Mouse (Mus musculus) heart, adult 2 months (tissue): ENCODE results near the gene Gm10130. TPM values are rescaled to one million over a fixed set of nuclear protein-coding genes. Genes with fewer than 3 reads are reported as not detected.
"Not testable (repeated sequence)": the region's sequence is repeated elsewhere in the genome, so short reads cannot be mapped to it uniquely, and the experiment has no call there.

Source experiments
- DNase-seq, 2 experiments: peaks; one replicate each; pipeline ENCODE4 v3.0.0; 2021
- H3K27ac ChIP-seq: fragments of 200-600 bp; 2 replicates; pipeline ENCODE4 v1.8.1; 2022
- H3K27me3 ChIP-seq: fragments of 200-500 bp; 2 replicates; pipeline ENCODE4 v1.6.1; 2012; ENCODE audit warnings: mild to moderate bottlenecking, low read length, inconsistent platforms, mixed read lengths; ENCODE audit not compliant: control insufficient read depth, insufficient read depth
- H3K36me3 ChIP-seq: fragments of 200-500 bp; 2 replicates; pipeline ENCODE4 v1.6.1; 2012; ENCODE audit warnings: low read length, inconsistent platforms; ENCODE audit not compliant: control insufficient read depth, insufficient read depth
- H3K4me1 ChIP-seq: fragments of 200-500 bp; 2 replicates; pipeline ENCODE4 v1.6.1; 2011; ENCODE audit warnings: low read length; ENCODE audit not compliant: control insufficient read depth, insufficient read depth
- H3K4me3 ChIP-seq: fragments of 200-600 bp; 2 replicates; pipeline ENCODE4 v1.8.1; 2022
- H3K79me2 ChIP-seq: fragments of 200-500 bp; replicated peaks from 2 replicates; pipeline ENCODE4 v1.6.1; 2012; ENCODE audit warnings: mild to moderate bottlenecking, inconsistent platforms, low read length, moderate library complexity, mixed read lengths; ENCODE audit not compliant: control insufficient read depth, insufficient read depth
- H3K9ac ChIP-seq: fragments of 200-500 bp; 2 replicates; pipeline ENCODE4 v1.6.1; 2012; ENCODE audit warnings: low read depth, mild to moderate bottlenecking, control low read depth, inconsistent platforms, low read length, mixed read lengths
- CTCF ChIP-seq: fragments of 200-600 bp; IDR thresholded peaks from 2 replicates; pipeline ENCODE4 v1.8.1; 2022; ENCODE audit warnings: antibody characterized with exemption, mild to moderate bottlenecking, moderate library complexity
- EP300 ChIP-seq: fragments of 200-500 bp; IDR thresholded peaks from 2 replicates; pipeline ENCODE4 v1.6.1; 2011; ENCODE audit warnings: low read depth, low read length, control low read depth; ENCODE audit not compliant: insufficient read depth
- POLR2A ChIP-seq: fragments of 200-500 bp; IDR thresholded peaks from 2 replicates; pipeline ENCODE4 v1.6.1; 2011; ENCODE audit warnings: mild to moderate bottlenecking, low read depth, low read length, control low read depth; ENCODE audit not compliant: insufficient read depth
- WGBS: fragments of 180-500 bp; shearing (Covaris S2); methylation state at CpG from one replicate; pipeline ENCODE4 v1.1.7; 2018; 5-methylcytosine and 5-hydroxymethylcytosine counted together
- intact Hi-C: fragments of 180-260 bp; cut with DNase I; formaldehyde crosslinking; loops from one replicate; pipeline ENCODE4 v1.15.1; 2025
- polyA plus RNA-seq: library from polyadenylated mRNA; depleted of rRNA; stranded (reverse); fragments of >200 nt; gene quantifications from 2 replicates; pipeline ENCODE4 v1.2.3, GENCODE M21; 2012
- total RNA-seq, 2 experiments: library from RNA; stranded (reverse); gene quantifications; 2 replicates each; pipeline ENCODE4 v1.2.3; 2021

The Gm10130 gene
- total and polyA plus RNA-seq, 3 experiments: 1.1 TPM; not detected in 2

DNA sequence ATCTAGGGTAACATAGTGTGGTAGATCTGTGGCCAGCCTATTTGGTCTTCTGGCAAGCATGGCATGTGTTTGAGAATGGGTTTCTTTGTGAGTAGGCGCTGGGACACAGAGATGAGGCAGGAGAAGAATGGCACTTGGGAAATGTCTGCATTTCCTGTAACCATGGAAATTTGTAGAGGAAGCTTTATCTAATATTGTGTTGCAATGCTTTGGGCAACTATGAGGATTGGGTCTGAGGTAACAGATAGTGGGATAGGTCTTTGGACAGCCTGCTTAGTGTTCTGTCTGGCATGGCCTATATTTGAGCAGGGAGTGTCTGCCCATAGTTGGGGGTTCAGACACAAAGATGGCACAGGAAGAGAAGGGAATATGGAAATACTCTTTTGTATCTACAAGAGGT is 4.5 kb upstream of the Gm10130 start:
- WGBS: 88% methylated on average over 1 of the region's 1 CpGs
- no peak for TF ChIP-seq POLR2A
- TF ChIP-seq EP300: no peak
- no peak for TF ChIP-seq CTCF
- intact Hi-C loops: loop anchor here (10.0 kb wide), 1 partner anchor 184 kb away; the partner anchor contains the start of gene Zfp120
- no peak overlapping the region for H3K27ac ChIP-seq
- DNase-seq: no peak
- H3K9ac ChIP-seq: no peak overlapping the region
- no peaks in the 10 kb centered on the region for H3K36me3 ChIP-seq
- no peaks in the 10 kb centered on the region; the same call in none of the 2 replicates for H3K79me2 ChIP-seq
- H3K4me1 ChIP-seq: no peaks in the 10 kb centered on the region
- no peak overlapping the region for H3K4me3 ChIP-seq
- H3K27me3 ChIP-seq: no peaks in the 10 kb centered on the region

GRCm38 (mm10) chr2:150357136-150357535 is 33.6 kb downstream of the Gm10130 start:
- DNase-seq, H3K27me3 ChIP-seq, H3K9ac ChIP-seq, H3K4me1 ChIP-seq, H3K4me3 ChIP-seq, H3K27ac ChIP-seq, H3K36me3 ChIP-seq, intact Hi-C loops, H3K79me2 ChIP-seq: not testable (repeated sequence)

DNA sequence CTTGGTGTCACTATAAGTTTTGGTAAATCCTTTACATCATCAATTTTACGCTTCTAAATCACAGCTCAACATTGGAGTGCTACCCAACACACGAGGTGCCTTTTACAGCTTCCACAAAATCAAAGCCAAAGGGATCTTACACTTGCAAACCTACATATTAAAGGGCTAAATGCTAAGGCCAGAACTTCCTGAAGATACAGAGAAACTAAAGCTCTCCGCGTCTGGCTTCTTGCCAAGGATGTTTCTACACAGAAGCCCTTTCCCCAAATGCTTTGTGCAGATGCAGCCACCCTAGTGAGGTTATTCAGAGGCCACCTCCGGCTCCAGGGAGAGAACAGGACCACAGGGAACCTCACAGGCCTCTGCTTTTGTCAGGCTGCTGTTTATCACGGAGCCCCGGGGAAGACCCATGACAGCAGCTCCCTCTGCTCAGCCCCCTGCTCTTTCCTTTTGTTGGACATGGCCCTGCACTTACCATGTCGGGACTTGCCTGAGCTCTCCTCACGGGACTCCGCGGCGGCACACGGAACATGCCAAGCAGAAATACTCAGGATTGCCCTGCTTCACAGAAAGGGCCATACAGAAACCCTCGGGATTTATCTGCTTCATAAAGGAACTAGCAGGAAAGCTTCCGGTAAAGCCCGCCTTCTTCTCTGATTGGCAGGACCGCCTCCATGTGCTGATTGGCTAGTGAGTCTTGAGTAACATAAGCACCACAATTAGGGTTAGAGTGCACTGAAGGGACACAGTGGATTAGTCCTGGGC is 38.8 kb downstream of the Gm10130 start, which contains the start of gene 3300002I08Rik:
Gene 3300002I08Rik (minus strand): TSS at position 653 of the 765 bp plus-strand sequence.
- peak; percentile 89 to 90 for DNase-seq
- H3K27me3 ChIP-seq, H3K36me3 ChIP-seq, H3K79me2 ChIP-seq, H3K4me1 ChIP-seq: not testable (repeated sequence)
- TF ChIP-seq POLR2A: peak; percentile 49
- intact Hi-C loops: loop anchor here (2.0 to 10.0 kb wide), 2 partner anchors 51 to 243 kb away; partner anchors contain the start of gene Apmap
- WGBS: 6% methylated on average over 17 of the region's 17 CpGs
- peak within 1 kb of the TSS; percentile 96 for H3K9ac ChIP-seq
- H3K27ac ChIP-seq: peak within 1 kb of the TSS; percentile 78
- H3K4me3 ChIP-seq: peak within 1 kb of the TSS; percentile 68

GRCm38 (mm10) chr2:150362878-150363229 is 39.4 kb downstream of the Gm10130 start:
- Histone ChIP-seq H3K79me2 (no peaks in the 10 kb centered on the region), H3K27ac (peak overlapping the region; percentile 78), H3K4me3 (peak overlapping the region; percentile 68), H3K4me1 (peaks cover 1% of the 10 kb centered on the region; the same call in 1 of the 2 replicates), H3K9ac (peak overlapping the region; percentile 96), H3K27me3 (no peaks in the 10 kb centered on the region), H3K36me3 (no peaks in the 10 kb centered on the region)
- TF ChIP-seq POLR2A: no peak
- TF ChIP-seq EP300: no peak
- TF ChIP-seq CTCF: no peak
- 9% methylated on average over 4 of the region's 4 CpGs for WGBS
- intact Hi-C loops: loop anchor here (2.0 to 10.0 kb wide), 2 partner anchors 52 to 242 kb away; partner anchors contain the start of gene Apmap
- DNase-seq: no peak

- DNase-seq, H3K9ac ChIP-seq, intact Hi-C loops, H3K36me3 ChIP-seq, H3K4me1 ChIP-seq, H3K27ac ChIP-seq, H3K27me3 ChIP-seq, H3K79me2 ChIP-seq: not testable (repeated sequence)
- peak overlapping the region; percentile 23; the same call in 1 of the 2 replicates for H3K4me3 ChIP-seq
- 91% methylated on average over 19 of the region's 19 CpGs for WGBS
These were observed 62.1 kb downstream of the Gm10130 start for GRCm38 (mm10) chr2:150385553-150386106.

- no peak for DNase-seq
- Histone ChIP-seq H3K79me2 (no peaks in the 10 kb centered on the region), H3K36me3 (no peaks in the 10 kb centered on the region), H3K4me1 (no peaks in the 10 kb centered on the region), H3K9ac (no peak overlapping the region), H3K4me3 (no peak overlapping the region), H3K27ac (no peak overlapping the region), H3K27me3 (no peaks in the 10 kb centered on the region)
- WGBS: 62% methylated on average over 1 of the region's 1 CpGs
- intact Hi-C loops: no loop called here
- TF ChIP-seq CTCF (no peak), POLR2A (no peak), EP300 (no peak)
These were observed 66.7 kb downstream of the Gm10130 start for GRCm38 (mm10) chr2:150390198-150390597.

DNA sequence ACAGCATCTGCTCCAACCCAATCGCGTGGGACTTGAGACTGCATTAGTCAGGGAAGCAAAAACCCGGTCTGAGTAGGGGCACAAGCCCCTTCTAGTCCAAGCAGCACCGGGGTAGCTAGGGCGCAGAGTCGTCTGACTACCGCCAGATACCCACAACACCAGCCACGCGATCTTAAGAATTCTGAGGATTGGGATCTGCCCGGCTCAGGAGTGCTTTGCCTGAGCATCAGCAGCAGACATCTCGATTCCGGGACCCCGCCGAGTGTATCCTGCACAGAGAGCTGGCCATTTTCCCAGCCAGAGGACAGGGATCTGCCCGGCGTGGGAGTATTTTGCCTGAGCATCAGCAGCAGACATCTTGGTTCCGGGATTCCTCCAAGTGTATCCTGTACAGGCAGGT is 88.6 kb downstream of the Gm10130 start:
- H3K9ac ChIP-seq, DNase-seq, H3K79me2 ChIP-seq, H3K27me3 ChIP-seq, H3K4me1 ChIP-seq, H3K4me3 ChIP-seq, intact Hi-C loops, H3K36me3 ChIP-seq, H3K27ac ChIP-seq: not testable (repeated sequence)
- 88% methylated on average over 17 of the region's 17 CpGs for WGBS
